Mouse (Mus musculus) midbrain, embryonic 13.5 days (tissue): ENCODE measurements at regions not wholly inside any gene's neighbourhood (a gene's known extent, or its start where the extent isn't known, plus 50 kb on each side); places are given as distances from the start of the nearest gene placed in this dataset.
A peak's percentile ranks its signal among the peaks of the same experiment; 100 is the strongest.

Experiments used
- ATAC-seq: fragments of 200-750 bp; cut with Nextera tagmentation; 2 replicates; pipeline ENCODE4 v1.8.0; 2017; ENCODE audit warnings: mild to moderate bottlenecking, moderate TSS enrichment, moderate library complexity
- H3K27ac ChIP-seq: fragments of 300-500 bp; sonication (generic); 2 replicates; pipeline ENCODE4 v1.5.1; 2015; ENCODE audit warnings: inconsistent platforms, mild to moderate bottlenecking, moderate library complexity
- H3K27me3 ChIP-seq: fragments of 300-500 bp; sonication (generic); 2 replicates; pipeline ENCODE4 v1.6.1; 2015; ENCODE audit warnings: mild to moderate bottlenecking, inconsistent platforms
- H3K36me3 ChIP-seq: fragments of 300-500 bp; sonication (generic); 2 replicates; pipeline ENCODE4 v1.6.1; 2015; ENCODE audit warnings: mild to moderate bottlenecking, inconsistent platforms
- H3K4me1 ChIP-seq: fragments of 300-500 bp; sonication (generic); replicated peaks from 2 replicates; pipeline ENCODE4 v1.6.1; 2015; ENCODE audit warnings: inconsistent platforms
- H3K4me2 ChIP-seq: fragments of 300-500 bp; sonication (generic); replicated peaks from 2 replicates; pipeline ENCODE4 v1.6.1; 2015; ENCODE audit warnings: moderate library complexity, mild to moderate bottlenecking, inconsistent platforms
- H3K4me3 ChIP-seq: fragments of 300-500 bp; sonication (generic); replicated peaks from 2 replicates; pipeline ENCODE4 v1.5.1; 2015; ENCODE audit warnings: mild to moderate bottlenecking, inconsistent platforms
- H3K9ac ChIP-seq: fragments of 300-500 bp; sonication (generic); replicated peaks from 2 replicates; pipeline ENCODE4 v1.6.1; 2015; ENCODE audit warnings: mild to moderate bottlenecking, inconsistent platforms
- H3K9me3 ChIP-seq: fragments of 300-500 bp; sonication (generic); 2 replicates; pipeline ENCODE4 v1.6.1; 2016; ENCODE audit warnings: mild to moderate bottlenecking, inconsistent platforms
- WGBS: fragments of 180-500 bp; shearing (Covaris S2); methylation state at CpG from one replicate; pipeline ENCODE4 v1.1.7; 2015; 5-methylcytosine and 5-hydroxymethylcytosine counted together

GRCm38 (mm10) chr5:111620626-111621025 is 113.1 kb upstream of the Gm26897 start:
- no peaks in the 10 kb centered on the region for H3K36me3 ChIP-seq
- no peak overlapping the region for H3K27ac ChIP-seq
- 64% methylated on average over 6 of the region's 6 CpGs for WGBS

GRCm38 (mm10) chr5:111622481-111622880 is 111.2 kb upstream of the Gm26897 start:
- 92% methylated on average over 5 of the region's 5 CpGs for WGBS
- no peaks in the 10 kb centered on the region for H3K36me3 ChIP-seq
- no peak overlapping the region for H3K9ac ChIP-seq
- H3K4me3 ChIP-seq: no peak overlapping the region
- H3K4me2 ChIP-seq: no peak overlapping the region
- H3K27me3 ChIP-seq: 0 out of 2 replicates have a peak, but pooled peaks cover 14% of the 10 kb centered on the region
- H3K9me3 ChIP-seq: no peaks in the 10 kb centered on the region
- H3K27ac ChIP-seq: no peak overlapping the region
- no peak for ATAC-seq
- H3K4me1 ChIP-seq: peaks cover 32% of the 10 kb centered on the region

More at GRCm38 (mm10) chr5:111620626-111621025, 113.1 kb upstream of the Gm26897 start:
- peaks cover 15% of the 10 kb centered on the region for H3K4me1 ChIP-seq
- ATAC-seq: no peak
- H3K9ac ChIP-seq: no peak overlapping the region
- no peaks in the 10 kb centered on the region for H3K9me3 ChIP-seq
- no peak overlapping the region for H3K4me3 ChIP-seq
- H3K27me3 ChIP-seq: 0 out of 2 replicates have a peak, but pooled peaks cover 14% of the 10 kb centered on the region
- no peak overlapping the region for H3K4me2 ChIP-seq

DNA sequence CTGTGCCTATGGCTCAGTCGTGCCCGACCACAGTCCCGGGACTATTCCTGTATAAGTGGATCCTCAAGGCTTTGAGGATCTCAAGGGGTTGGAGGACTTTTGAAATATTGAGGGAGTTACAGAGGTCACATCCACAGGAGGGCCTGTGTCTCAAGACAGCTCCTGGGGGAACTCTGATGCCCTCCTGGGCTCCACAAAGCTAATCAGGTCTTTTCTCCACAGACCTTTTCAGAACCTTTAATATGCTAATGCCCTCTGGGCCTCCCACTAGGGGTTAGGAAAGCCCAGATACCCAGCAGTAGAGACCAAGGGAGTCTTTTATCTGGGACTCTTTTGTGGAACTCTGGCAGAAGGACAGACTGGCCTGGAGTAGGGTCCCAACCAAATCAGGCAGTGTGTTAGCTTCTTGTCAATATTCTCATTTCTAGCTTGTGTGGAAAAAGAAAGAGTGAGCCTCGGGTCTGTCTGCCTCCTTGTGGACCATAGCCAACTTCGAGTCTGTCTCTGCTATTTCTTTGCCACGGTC is 107.4 kb upstream of the Gm26897 start:
- Histone ChIP-seq H3K4me2 (no peak overlapping the region), H3K36me3 (no peaks in the 10 kb centered on the region), H3K4me3 (no peak overlapping the region), H3K9ac (no peak overlapping the region), H3K27me3 (0 out of 2 replicates have a peak, but pooled peaks cover 9% of the 10 kb centered on the region), H3K9me3 (no peaks in the 10 kb centered on the region), H3K4me1 (peaks cover 26% of the 10 kb centered on the region), H3K27ac (no peak overlapping the region)
- 4% methylated on average over 6 of the region's 6 CpGs for WGBS
- ATAC-seq: no peak

- H3K4me1 ChIP-seq: peaks cover 35% of the 10 kb centered on the region
- no peak overlapping the region for H3K27ac ChIP-seq
- no peak overlapping the region for H3K4me3 ChIP-seq
- 0 out of 2 replicates have a peak, but pooled peaks cover 9% of the 10 kb centered on the region for H3K27me3 ChIP-seq
- H3K9ac ChIP-seq: no peak overlapping the region
- H3K4me2 ChIP-seq: no peak overlapping the region
- no peaks in the 10 kb centered on the region for H3K9me3 ChIP-seq
- peak; percentile 13; the same call in 1 of the 2 replicates for ATAC-seq
- 96% methylated on average over 3 of the region's 3 CpGs for WGBS
- no peaks in the 10 kb centered on the region for H3K36me3 ChIP-seq
Observed at GRCm38 (mm10) chr5:111630313-111630844, 103.3 kb upstream of the Gm26897 start.

- Histone ChIP-seq H3K27ac (peak overlapping the region; percentile 63), H3K4me2 (0 out of 2 replicates have a peak overlapping the region, but pooled peaks have one; percentile 14), H3K27me3 (0 out of 2 replicates have a peak, but pooled peaks cover 9% of the 10 kb centered on the region), H3K9ac (peak overlapping the region; percentile 23; the same call in 1 of the 2 replicates), H3K9me3 (no peaks in the 10 kb centered on the region), H3K4me1 (peaks cover 29% of the 10 kb centered on the region), H3K4me3 (no peak overlapping the region), H3K36me3 (no peaks in the 10 kb centered on the region)
- 5% methylated on average over 18 of the region's 18 CpGs for WGBS
- peak; percentile 35 for ATAC-seq
Observed at GRCm38 (mm10) chr5:111631572-111632161, 102.1 kb upstream of the Gm26897 start.

GRCm38 (mm10) chr5:111635092-111635491 is 98.6 kb upstream of the Gm26897 start:
- no peak for ATAC-seq
- WGBS: 86% methylated on average over 5 of the region's 5 CpGs
- Histone ChIP-seq H3K9me3 (no peaks in the 10 kb centered on the region), H3K27me3 (0 out of 2 replicates have a peak, but pooled peaks cover 5% of the 10 kb centered on the region), H3K4me1 (peaks cover 35% of the 10 kb centered on the region), H3K36me3 (no peaks in the 10 kb centered on the region), H3K27ac (no peak overlapping the region), H3K9ac (no peak overlapping the region), H3K4me3 (no peak overlapping the region), H3K4me2 (no peak overlapping the region)

GRCm38 (mm10) chr5:111636969-111637368 is 96.8 kb upstream of the Gm26897 start:
- Histone ChIP-seq H3K36me3 (no peaks in the 10 kb centered on the region), H3K4me2 (no peak overlapping the region), H3K4me3 (no peak overlapping the region), H3K27me3 (0 out of 2 replicates have a peak, but pooled peaks cover 5% of the 10 kb centered on the region), H3K9me3 (no peaks in the 10 kb centered on the region), H3K9ac (no peak overlapping the region), H3K27ac (no peak overlapping the region), H3K4me1 (peaks cover 36% of the 10 kb centered on the region)
- no peak for ATAC-seq
- WGBS: 29% methylated on average over 4 of the region's 4 CpGs

- Histone ChIP-seq H3K27me3 (0 out of 2 replicates have a peak, but pooled peaks cover 5% of the 10 kb centered on the region), H3K4me2 (no peak overlapping the region), H3K4me3 (no peak overlapping the region), H3K9me3 (no peaks in the 10 kb centered on the region), H3K36me3 (no peaks in the 10 kb centered on the region), H3K27ac (no peak overlapping the region), H3K4me1 (peaks cover 32% of the 10 kb centered on the region), H3K9ac (no peak overlapping the region)
- WGBS: 71% methylated on average over 7 of the region's 7 CpGs
- ATAC-seq: no peak
Observed at GRCm38 (mm10) chr5:111638306-111638705, 95.4 kb upstream of the Gm26897 start.

DNA sequence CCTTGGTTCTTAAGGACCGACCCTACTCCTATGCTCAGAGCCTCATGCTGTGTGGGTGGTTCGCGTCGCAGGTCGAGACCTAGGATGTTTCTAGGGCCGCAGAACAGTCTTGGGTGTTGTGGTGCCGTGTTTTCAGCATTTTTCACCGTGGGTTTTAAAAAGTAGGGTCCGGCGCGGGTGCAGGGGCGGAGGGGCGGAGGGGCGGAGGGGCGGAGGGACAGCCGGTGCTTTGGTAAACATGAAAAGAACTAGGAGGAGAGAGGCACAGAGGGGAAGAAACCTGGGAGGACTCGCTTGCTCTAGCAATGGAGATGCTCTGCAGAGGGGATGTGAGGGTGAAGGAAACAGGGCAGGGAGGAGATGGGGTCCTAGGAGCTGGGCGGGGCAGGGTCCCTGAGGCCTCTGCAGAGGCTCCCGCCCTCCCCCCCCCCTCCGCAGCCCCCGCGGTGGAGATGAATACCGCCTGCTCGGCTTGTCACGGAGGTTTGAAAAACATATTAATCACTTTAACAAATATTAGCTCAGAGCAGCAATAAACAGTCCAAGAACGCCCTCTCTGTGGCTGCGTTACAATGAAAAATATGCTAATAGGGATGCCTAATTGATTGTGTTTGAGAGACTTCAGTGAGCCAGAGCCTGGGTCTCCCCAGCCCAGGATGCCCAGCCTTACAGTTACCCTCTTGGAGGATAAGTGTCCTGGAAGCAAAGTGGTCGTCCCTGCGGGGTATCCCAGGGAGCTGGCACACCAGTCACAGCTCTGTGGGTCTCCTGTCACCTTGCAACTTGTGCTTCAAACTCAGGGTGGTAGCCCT is 94.0 kb upstream of the Gm26897 start:
- H3K27me3 ChIP-seq: 0 out of 2 replicates have a peak, but pooled peaks cover 5% of the 10 kb centered on the region

GRCm38 (mm10) chr5:111640976-111641375 is 92.7 kb upstream of the Gm26897 start:
- H3K4me2 ChIP-seq: no peak overlapping the region
- H3K9me3 ChIP-seq: no peaks in the 10 kb centered on the region
- H3K4me1 ChIP-seq: peaks cover 41% of the 10 kb centered on the region
- no peak overlapping the region for H3K4me3 ChIP-seq
- ATAC-seq: no peak
- no peak overlapping the region for H3K9ac ChIP-seq
- 58% methylated on average over 7 of the region's 7 CpGs for WGBS
- H3K27ac ChIP-seq: no peak overlapping the region
- H3K27me3 ChIP-seq: no peaks in the 10 kb centered on the region
- no peaks in the 10 kb centered on the region for H3K36me3 ChIP-seq

More for the DNA sequence above, 94.0 kb upstream of the Gm26897 start:
- H3K36me3 ChIP-seq: no peaks in the 10 kb centered on the region
- peak overlapping the region; percentile 46 for H3K4me2 ChIP-seq
- H3K27ac ChIP-seq: no peak overlapping the region
- H3K4me3 ChIP-seq: no peak overlapping the region; the same call in 1 of the 2 replicates
- WGBS: 4% methylated on average over 29 of the region's 29 CpGs
- ATAC-seq: peak; percentile 51; the same call in 1 of the 2 replicates
- H3K4me1 ChIP-seq: peaks cover 37% of the 10 kb centered on the region
- 0 out of 2 replicates have a peak overlapping the region, but pooled peaks have one; percentile 19 for H3K9ac ChIP-seq
- no peaks in the 10 kb centered on the region for H3K9me3 ChIP-seq

DNA sequence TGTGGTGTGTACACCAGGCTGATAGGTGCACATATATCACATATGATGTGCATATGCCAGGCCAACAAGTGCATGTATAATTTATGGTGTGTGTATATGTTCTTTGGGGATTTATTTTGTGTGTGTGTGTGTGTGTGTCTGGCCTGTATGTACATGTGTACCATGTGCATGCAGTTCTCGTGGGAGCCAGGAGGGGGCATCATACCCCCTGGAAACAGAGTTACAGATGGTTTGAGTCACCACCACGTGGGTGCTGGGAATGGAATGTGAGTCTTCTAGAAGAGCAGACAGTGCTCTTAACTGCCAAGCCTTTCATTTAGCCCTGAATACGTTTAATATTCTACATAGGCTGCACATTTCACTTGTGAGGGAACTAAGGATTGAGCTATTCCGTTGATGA is 92.0 kb upstream of the Gm26897 start:
- Histone ChIP-seq H3K4me2 (no peak overlapping the region), H3K27me3 (no peaks in the 10 kb centered on the region), H3K27ac (no peak overlapping the region), H3K4me3 (no peak overlapping the region), H3K9ac (no peak overlapping the region), H3K36me3 (no peaks in the 10 kb centered on the region), H3K4me1 (peaks cover 39% of the 10 kb centered on the region), H3K9me3 (no peaks in the 10 kb centered on the region)
- WGBS: 85% methylated on average over 4 of the region's 4 CpGs
- ATAC-seq: no peak
